Mouse (Mus musculus) layer of hippocampus, adult 9-11 months (tissue): ENCODE results near the gene Eif4g1.
A peak's percentile ranks its signal among the peaks of the same experiment; 100 is the strongest.
"Not testable (repeated sequence)": the region's sequence is repeated elsewhere in the genome, so short reads cannot be mapped to it uniquely, and the experiment has no call there.

ENCODE experiments used
- DNase-seq: peaks from one replicate; pipeline ENCODE4 v3.0.0; 2022

Eif4g1 gene

GRCm38 (mm10) chr16:20668013-20668412 lies at the start of gene Eif4g1:
TSS of gene Eif4g1 (plus strand) at chr16:20668313.
- DNase-seq, result not testable (repeated sequence)

DNA sequence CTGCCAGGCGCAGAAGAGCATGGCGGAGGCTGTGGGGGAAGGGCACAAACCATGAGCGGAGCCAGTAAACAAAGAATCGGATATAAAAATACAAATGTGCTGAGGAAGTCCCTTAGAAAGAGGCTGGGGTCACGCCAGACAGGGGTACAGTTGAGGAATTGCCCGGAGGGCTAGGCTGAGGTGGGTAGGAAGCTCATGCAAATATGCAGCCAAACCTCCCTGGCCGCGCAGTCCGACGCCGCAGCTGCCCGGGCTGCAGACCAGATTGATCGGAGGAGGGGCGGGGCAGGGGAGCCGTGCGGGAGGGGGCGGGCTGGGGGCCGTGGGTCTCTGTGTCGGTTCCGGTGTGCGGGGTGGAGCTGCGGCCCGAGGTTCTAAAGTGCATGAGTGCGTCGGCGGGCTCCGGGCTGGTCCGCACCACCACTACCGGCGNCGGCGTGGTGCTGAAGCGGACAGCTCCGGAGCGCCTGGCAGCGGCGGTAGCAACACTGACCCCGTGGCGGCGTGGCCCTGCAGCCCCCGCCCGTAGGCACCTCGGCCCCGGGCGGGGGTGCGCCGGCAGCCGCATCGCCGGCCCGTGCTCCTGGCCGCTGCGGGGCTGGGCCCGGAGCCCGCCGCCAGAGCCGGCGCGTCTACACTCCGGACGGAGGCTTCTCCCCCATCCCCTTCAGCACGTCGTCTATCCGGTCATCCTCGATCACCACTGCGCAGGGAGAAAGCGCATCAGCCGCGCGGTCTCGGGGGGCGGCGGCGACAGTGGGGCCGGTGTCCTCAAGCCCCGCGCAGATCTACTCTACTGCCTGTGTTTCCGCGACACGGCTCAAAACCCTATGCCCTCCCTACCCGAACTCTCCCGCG lies 48.3 kb upstream of the Eif4g1 start:
- DNase-seq, result no peak

GRCm38 (mm10) chr16:20620399-20620735 lies 47.7 kb upstream of the Eif4g1 start:
- no peak for DNase-seq

DNA sequence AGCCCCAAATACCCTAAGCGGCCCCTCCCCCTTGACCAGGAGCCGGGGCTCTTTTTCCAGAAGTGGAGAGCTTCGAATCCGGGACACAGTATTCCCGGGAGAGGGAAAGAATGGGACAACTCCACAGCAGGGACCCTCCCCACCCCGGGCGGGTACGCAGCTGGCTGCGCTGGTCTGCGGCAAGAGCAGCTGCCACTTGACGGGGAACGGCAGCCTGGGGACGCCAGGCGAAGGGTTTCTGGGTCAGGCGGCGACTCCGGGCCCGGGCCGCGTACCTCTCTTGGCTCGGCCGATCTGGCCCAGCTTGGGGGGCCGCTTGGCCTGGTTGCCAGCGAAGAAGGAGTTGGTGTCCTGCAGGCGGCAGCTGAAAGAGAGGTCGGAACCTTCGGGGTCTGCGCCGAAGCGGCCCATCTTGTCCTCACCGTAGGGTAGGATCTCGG lies 47.3 kb upstream of the Eif4g1 start:
- DNase-seq, result no peak

DNA sequence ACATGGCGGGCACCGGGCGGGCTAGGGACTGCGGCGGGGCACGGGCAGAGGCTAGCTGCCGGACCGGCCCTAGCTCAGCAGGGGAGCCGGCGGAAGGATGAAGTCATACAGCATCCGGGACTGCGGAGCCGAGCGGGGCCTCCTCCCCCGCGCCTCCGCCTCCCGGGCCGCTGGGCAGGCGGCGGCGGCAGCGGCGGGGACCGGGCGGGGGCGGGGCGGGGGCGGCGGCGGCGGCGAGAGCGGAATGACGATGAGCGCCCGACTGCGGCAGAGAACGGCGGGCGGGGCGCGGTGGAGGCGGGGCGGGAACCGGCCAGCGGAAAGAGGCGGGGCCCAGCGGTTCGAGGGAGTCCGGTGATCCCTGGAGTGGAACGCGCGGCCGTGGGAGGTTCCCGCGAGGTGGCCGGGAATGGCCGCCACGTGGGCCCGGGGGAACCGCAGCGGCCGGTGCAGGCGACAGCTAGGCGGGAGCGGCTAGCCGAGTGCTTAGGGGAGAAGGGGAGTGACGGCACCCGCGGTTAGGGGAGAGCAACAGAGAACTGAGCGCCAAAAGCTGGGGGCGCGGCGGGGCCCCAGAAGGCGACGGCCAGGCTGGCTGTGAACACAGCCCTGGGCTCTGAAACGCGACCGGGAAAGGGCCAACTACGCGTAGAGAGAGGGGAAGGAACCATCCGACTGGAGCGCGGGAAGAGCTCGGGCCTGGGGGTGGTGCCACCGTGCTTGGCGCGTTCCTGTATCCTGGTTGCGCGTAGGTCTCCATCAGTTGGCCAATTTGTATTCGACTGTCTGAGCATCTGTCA lies 46.7 kb upstream of the Eif4g1 start, which contains the start of gene Camk2n2:
TSS of gene Camk2n2 (minus strand) at position 97 of the 800 bp plus-strand sequence.
- DNase-seq, result no peak

GRCm38 (mm10) chr16:20621991-20622685 lies 46.0 kb upstream of the Eif4g1 start:
- DNase-seq, result peak; percentile 63

DNA sequence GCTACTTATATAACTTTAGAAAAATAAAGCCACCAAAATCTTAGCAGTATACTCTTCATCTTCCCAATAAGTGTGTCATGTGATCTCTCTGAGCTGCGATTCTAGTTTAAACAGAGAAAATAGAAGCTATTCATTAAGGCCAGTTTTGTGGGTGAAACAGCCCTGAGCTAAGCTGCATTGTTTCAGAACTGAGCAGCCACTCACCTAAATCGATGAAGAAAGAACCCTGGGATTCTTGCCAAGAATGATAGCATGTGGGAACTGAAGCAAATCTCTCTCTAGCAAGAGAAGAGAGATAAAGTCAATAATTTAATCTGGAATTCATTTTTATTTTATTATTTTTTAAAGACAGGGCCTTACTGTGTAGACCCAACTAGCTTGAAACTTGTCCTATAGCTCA lies 44.9 kb upstream of the Eif4g1 start:
- no peak for DNase-seq

- DNase-seq, result peak; percentile 48
These were observed 39.2 kb upstream of the Eif4g1 start for GRCm38 (mm10) chr16:20628871-20629391.

GRCm38 (mm10) chr16:20629731-20630634 lies 38.1 kb upstream of the Eif4g1 start, which contains the start of gene Ece2:
TSS of gene Ece2 (plus strand) at chr16:20629828.
- no peak for DNase-seq

GRCm38 (mm10) chr16:20637410-20637809 lies 30.7 kb upstream of the Eif4g1 start:
- DNase-seq, result no peak

- peak; percentile 49 for DNase-seq
These were observed 29.7 kb upstream of the Eif4g1 start for GRCm38 (mm10) chr16:20638367-20638766.

- peak; percentile 48 for DNase-seq
These were observed 26.0 kb upstream of the Eif4g1 start for GRCm38 (mm10) chr16:20642161-20642560.

GRCm38 (mm10) chr16:20643911-20644310 lies 24.2 kb upstream of the Eif4g1 start:
- DNase-seq, result no peak

GRCm38 (mm10) chr16:20651076-20651946 lies 16.8 kb upstream of the Eif4g1 start, which contains the start of gene Psmd2:
TSS of gene Psmd2 (plus strand) at chr16:20651652.
- peak; percentile 94 for DNase-seq

DNA sequence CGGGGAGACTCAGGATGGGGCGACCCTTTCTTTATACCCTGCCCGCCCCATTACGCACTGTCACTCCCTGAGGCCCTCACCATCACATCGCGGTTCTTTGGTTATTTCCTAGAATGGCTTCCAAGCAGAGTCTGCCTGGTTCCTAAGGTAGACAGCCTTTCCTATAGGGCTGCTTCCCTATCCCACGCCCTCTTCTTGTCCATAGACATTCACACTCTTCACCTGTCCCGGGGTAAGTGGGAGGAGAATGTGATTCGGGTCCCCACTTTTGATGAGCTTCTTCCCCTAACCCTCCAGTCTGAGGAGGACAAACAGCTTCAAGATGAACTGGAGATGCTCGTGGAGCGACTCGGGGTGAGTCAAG lies 16.2 kb upstream of the Eif4g1 start:
- no peak for DNase-seq

DNA sequence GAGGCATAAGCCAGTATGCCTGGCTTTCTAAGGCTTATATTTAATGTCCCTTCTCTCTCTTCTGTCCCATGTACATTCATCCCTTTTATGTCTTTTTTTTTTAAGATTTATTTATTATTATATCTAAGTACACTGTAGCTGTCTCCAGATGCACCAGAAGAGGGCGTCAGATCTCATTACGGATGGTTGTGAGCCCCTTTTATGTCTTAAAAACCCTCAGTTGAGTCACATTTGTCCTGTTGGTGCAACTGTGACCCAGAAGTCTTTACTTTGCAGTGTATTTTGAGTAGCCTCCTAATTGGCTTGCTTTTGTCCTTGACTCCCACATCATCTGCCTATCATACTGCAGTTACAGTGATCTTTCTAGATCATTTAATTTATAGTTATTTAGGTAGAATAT lies 14.8 kb upstream of the Eif4g1 start:
- DNase-seq, result no peak

DNA sequence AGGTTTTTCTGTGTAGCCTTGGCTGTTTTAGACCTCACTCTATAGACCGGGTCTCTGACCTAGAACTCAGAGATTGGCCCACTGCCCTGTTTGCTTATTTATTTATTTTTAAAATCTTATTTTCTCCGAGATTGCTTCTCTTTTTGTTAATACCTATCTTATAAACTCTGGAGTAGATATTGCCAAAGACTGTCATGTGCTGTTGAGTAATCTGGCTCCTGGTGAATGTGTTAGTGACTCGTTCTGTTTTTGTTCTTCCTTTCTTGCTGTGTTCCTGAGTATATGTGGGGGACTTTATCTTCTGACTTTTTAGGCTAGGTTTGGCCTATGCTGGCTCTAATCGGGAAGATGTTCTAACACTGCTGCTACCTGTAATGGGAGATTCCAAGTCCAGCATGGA lies 10.5 kb upstream of the Eif4g1 start:
- DNase-seq, result no peak

GRCm38 (mm10) chr16:20670291-20670690 lies 2.2 kb downstream of the Eif4g1 start:
- DNase-seq, result no peak

DNA sequence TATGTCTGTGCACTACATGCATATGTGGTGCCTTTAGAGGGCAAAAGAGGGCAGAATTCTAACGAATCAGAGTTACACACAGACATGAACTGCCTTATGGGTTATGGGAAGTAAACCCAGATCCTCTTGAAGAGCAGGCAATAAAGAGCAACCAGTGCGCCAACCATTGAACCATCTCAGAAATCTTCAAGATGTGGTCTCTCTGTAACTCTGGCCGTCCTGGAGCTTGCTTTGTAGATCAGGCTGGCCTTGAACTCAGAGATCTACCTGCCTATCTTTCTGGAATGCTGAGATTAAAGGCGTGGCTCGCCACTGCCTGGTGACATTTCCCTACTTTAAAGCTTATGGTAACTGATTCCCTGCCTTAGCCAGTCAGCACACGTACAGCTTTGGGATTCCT lies 3.8 kb downstream of the Eif4g1 start:
- no peak for DNase-seq

DNA sequence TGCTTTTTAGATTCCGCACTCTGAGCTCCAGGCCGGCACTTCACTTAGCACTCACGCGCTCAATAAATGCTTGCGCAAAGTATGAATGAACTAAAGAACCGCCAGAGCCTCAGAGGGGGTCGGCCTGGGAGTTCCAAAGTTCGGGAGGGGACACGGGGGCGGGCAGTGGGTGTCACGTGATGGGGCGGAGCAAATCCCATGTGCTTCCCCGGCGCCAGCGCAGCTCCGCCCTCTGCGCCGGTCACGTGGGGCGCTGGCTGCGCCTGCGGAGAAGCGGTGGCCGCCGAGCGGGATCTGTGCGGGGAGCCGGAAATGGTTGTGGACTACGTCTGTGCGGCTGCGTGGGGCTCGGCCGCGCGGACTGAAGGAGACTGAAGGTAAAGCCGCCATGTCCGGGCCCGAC lies 4.4 kb downstream of the Eif4g1 start:
- DNase-seq, result peak; percentile 96
